ENCODE assay signal across 23 mouse cellular contexts in the genomic region with DNA sequence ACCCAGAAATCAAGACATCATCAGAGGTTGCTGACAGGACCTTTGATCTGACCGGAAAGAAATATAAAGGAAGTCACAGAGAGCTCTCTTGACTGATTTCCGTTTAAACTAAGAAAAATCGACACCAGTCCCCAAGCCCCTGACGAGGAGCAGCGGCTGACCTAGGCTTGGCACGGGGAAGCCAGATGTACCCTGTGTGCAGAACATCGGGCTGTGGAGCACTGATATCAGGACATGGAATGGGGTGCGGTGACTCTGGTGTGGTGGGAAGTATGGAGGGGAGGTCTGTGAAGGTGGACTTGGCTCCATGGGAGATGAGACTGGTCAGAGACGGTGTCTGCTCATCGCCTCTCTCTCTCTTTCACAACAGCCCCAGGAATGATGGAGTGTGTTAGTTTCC.
"Had no signal": no experiment of that assay in that cellular context is flagged by ENCODE, and none has a peak within 500 bp of the region (broad histone marks: within the 10 kb centered on the region; RNA-seq: fewer than 3 reads in every experiment).

No protein-coding gene starts in this region.

- H3K9ac ChIP-seq: heart, embryonic 13.5 days; heart, embryonic 15.5 days; hindbrain, embryonic 13.5 days; hindbrain, embryonic 15.5 days; kidney, embryonic 15.5 days; limb, embryonic 12.5 days had no signal

- H3K4me2 ChIP-seq: heart, embryonic 13.5 days; heart, embryonic 15.5 days; hindbrain, embryonic 13.5 days; hindbrain, embryonic 15.5 days; kidney, embryonic 15.5 days; limb, embryonic 12.5 days had no signal

- DNase-seq: gastrocnemius, postnatal 14 days; gastrocnemius, postnatal 36 days; heart, adult 18-20 months; heart, postnatal 14 days; heart, postnatal 36 days; kidney, adult 11 months; kidney, adult 9 months; kidney, postnatal 14 days; kidney, postnatal 36 days; layer of hippocampus, adult 9-11 months; layer of hippocampus, postnatal 36 days; left cerebral cortex, postnatal 4 days; liver had no signal

- H3K9me3 ChIP-seq: heart, embryonic 10.5 days; heart, embryonic 13.5 days; heart, embryonic 15.5 days; hindbrain, embryonic 13.5 days; hindbrain, embryonic 15.5 days; kidney, embryonic 15.5 days; limb, embryonic 12.5 days had no signal

- H3K36me3 ChIP-seq: heart, embryonic 10.5 days; heart, embryonic 13.5 days; heart, embryonic 15.5 days; hindbrain, embryonic 13.5 days; hindbrain, embryonic 15.5 days; kidney, embryonic 15.5 days; limb, embryonic 12.5 days had no signal

- H3K4me1 ChIP-seq: heart, embryonic 13.5 days; hindbrain, embryonic 13.5 days; hindbrain, embryonic 15.5 days had no signal

- ATAC-seq: hindbrain, postnatal 0 days; intestine, embryonic 16.5 days had no signal

- H3K27ac ChIP-seq: heart, embryonic 10.5 days; heart, embryonic 13.5 days; heart, embryonic 15.5 days; hindbrain, embryonic 13.5 days; hindbrain, embryonic 15.5 days; hindbrain, postnatal 0 days; kidney, embryonic 15.5 days; kidney, postnatal 0 days; limb, embryonic 12.5 days had no signal

- H3K4me3 ChIP-seq: heart, embryonic 10.5 days; heart, embryonic 13.5 days; heart, embryonic 15.5 days; hindbrain, embryonic 13.5 days; hindbrain, embryonic 15.5 days; kidney, embryonic 15.5 days; limb, embryonic 12.5 days had no signal

- H3K27me3 ChIP-seq: hindbrain, embryonic 13.5 days had no signal
